ENCODE assay signal across 15 mouse cellular contexts in genomic region chr6:49168648-49169047, GRCm38 (mm10).
"Had no signal": no experiment of that assay in that cellular context is flagged by ENCODE, and none has a peak within 500 bp of the region (broad histone marks: within the 10 kb centered on the region; RNA-seq: fewer than 3 reads in every experiment).

No protein-coding gene starts in this region.

- H3K4me3 ChIP-seq: neural tube, embryonic 15.5 days; stomach, embryonic 15.5 days had no signal

- H3K36me3 ChIP-seq: neural tube, embryonic 15.5 days; stomach, embryonic 15.5 days had no signal

- H3K9me3 ChIP-seq: neural tube, embryonic 15.5 days; stomach, embryonic 15.5 days had no signal

- H3K27ac ChIP-seq: neural tube, embryonic 15.5 days; stomach, embryonic 15.5 days; stomach, postnatal 0 days had no signal

- H3K4me2 ChIP-seq: neural tube, embryonic 15.5 days; stomach, embryonic 15.5 days had no signal

- H3K9ac ChIP-seq: neural tube, embryonic 15.5 days; stomach, embryonic 15.5 days had no signal

- H3K27me3 ChIP-seq: neural tube, embryonic 15.5 days; stomach, embryonic 15.5 days had no signal

- DNase-seq: retina, postnatal 1 day; right cerebral cortex, adult 18-20 months; right cerebral cortex, postnatal 14 days; right cerebral cortex, postnatal 25 days; right cerebral cortex, postnatal 4 days; spleen, adult 18-20 months; thymus, adult 18-20 months; thymus, adult 2 months; thymus, postnatal 14 days; thymus, postnatal 25 days; thymus, postnatal 36 days; thymus, postnatal 4 days had no signal
